Mouse (Mus musculus): Measurements from ENCODE around the gene Filip1l. TPM values are rescaled to one million over a fixed set of nuclear protein-coding genes. Genes with fewer than 3 reads are reported as not detected.

Filip1l gene
- polyA plus RNA-seq, 1 experiment from 2014 or later: 4.2 TPM

DNA sequence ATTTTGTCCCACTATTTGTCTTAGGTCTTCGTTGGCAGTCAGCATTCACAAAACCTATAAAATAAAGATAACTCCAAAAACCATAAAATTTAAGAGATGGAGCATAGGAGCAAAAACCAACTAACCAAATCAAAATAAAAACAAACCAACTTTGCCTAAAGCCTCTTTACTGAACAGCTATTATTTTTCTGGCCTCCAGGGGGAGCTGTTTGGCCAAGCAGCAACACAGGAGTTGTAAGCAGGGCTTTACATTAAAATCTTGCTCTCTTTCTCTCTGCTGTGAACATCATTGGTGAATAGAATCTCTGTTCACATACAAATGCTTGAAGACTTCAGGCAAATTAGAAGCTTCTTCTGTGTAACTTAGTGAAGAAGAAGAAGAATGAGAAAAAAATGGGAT is 258.9 kb downstream of the Filip1l start:
- Histone ChIP-seq H3K9ac (no peak overlapping the region), H3K4me1 (replicated peaks) (peaks cover 4% of the 10 kb centered on the region), H3K4me3 (no peak overlapping the region), H3K36me3 (no peaks in the 10 kb centered on the region), H3K4me2 (no peak overlapping the region), H3K9me3 (no peaks in the 10 kb centered on the region), H3K27ac (replicated peaks) (no peak overlapping the region), H3K27me3 (peaks cover 5% of the 10 kb centered on the region)
- WGBS: 2% methylated on average over 1 of the region's 1 CpGs
- ATAC-seq (ENCODE audit: low read depth): no peak

Other genes starting within 250 kb of the Filip1l start
- 58.9 and 59.7 TPM in 2 replicates for gene Tomm70a, start 231.4 kb upstream of the Filip1l start, polyA plus RNA-seq (2015; fragmentation: Nextera tagmentation; extraction: Ambion mirVana)
- 46.8 and 47.0 TPM in 2 replicates for gene Nit2, start 185.8 kb upstream of the Filip1l start, polyA plus RNA-seq (2015; fragmentation: Nextera tagmentation; extraction: Ambion mirVana)
- 24.0 and 31.3 TPM in 2 replicates for gene Tbc1d23, start 121.6 kb upstream of the Filip1l start, polyA plus RNA-seq (2015; fragmentation: Nextera tagmentation; extraction: Ambion mirVana)
- gene Tmem30c, start 60.2 kb upstream of the Filip1l start, polyA plus RNA-seq (2015; fragmentation: Nextera tagmentation; extraction: Ambion mirVana): 0.22 and 0.41 TPM in 2 replicates

Measured in neural tube, embryonic 13.5 days (tissue).